Mouse (Mus musculus): ENCODE data around the gene Foxo1. TPM values are rescaled to one million over a fixed set of nuclear protein-coding genes. Genes with fewer than 3 reads are reported as not detected.

The Foxo1 gene
- 10 to 100 TPM in 3 of 4 experiments, 1 to 10 TPM in 1; 9.4 to 11.7 (median 10.8) TPM for total RNA-seq (2022)

DNA sequence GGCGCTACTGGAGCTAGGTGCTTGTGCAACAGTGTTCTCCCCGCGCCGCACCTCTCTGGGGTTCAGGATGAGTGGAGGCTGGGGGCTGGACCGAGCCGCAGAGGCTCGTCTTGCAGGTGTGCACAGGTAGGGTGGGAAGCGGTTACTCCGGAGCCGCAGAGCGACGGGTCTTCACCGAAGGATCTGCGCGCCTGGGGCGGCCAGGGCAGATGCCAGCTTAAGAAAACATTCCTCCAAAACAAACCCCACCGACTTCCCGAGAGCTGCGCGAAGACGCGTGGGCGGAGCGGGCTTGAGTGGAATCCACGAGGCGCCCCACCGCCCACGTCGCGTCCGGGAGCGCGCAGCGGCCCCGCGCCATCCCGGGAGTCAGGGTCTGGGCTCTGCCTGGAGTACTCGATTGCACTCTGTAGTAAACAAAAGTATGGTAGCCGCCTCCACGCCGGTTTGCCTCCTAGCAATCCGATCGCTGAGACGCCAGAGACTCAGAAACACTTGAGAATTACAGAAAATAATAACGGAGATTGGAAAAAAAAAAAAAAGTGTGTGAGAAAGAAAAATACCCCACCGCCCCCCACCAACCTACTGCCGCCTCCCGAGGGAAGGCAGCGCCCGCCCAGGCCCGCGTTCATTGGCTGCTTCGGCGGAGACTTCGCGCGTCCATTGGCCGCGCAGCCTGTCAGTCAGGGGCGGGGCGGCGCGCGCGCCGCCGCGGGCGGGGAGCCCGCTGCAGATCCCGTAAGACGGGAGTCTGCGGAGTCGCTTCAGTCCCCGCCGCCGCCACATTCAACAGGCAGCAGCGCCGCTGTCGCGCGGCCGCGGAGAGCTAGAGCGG lies at the start of gene Foxo1:
Gene Foxo1 (plus strand): TSS at position 685 of the 835 bp plus-strand sequence.
- DNase-seq (ENCODE audit: low spot score): peak; percentile 86

DNA sequence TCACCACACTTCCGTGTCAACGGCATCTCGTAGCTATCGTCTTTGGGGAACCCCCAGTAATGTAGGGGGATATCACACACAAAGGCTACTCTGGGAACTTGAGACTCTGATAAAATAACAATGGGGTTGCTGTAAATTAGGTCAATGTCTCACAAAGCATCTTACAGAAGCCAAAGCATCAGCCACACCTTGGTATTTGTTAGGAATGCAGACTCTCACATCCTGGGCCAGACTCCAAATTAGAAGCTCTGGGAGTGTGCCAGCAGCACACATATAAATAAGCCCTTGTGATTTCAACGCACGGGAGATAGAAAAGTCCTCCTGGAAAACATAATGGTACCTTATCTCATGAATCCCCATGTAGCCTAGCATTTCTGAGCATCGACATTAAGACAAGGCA lies 49.3 kb upstream of the Foxo1 start:
- DNase-seq (ENCODE audit: low spot score): no peak

DNA sequence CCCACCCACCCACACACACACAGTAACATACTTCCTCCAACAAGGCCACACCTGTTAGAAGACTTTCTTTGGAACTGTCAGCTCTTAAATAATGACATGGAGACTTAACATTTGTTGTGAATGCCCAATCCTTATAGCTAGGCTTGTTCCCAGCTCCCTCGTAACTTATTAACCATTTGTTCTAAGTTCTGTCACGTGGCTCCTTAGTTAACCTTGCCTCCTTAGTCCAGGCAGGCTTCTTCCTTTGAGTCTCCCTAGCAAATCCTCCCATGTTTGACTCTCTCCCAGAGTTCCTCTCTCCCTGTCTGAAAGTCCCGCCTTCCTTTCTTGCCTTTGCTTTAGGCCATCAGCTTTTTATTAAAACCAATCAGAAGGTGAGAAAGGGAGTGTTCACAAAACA lies 47.1 kb upstream of the Foxo1 start:
- no peak for DNase-seq (ENCODE audit: low spot score)

DNA sequence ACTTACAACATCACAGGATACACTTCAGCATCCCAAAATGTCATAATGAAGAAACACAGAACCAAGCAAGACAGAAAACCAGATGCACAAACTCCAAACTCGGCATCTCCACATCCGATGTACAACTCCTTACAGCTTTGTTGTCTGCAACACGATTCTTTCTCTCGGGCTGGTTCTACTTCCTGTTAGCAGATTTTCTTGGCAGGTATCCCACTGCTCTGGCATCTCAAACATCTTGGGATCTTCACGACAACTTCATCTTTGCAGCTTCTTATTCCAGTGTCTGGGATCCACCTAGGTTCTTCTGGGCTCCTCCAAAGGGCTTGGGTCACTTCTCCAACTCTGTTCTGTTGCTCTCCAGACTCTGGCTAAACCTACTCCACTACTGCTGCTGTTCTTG lies 46.2 kb upstream of the Foxo1 start:
- DNase-seq (ENCODE audit: low spot score): no peak

DNA sequence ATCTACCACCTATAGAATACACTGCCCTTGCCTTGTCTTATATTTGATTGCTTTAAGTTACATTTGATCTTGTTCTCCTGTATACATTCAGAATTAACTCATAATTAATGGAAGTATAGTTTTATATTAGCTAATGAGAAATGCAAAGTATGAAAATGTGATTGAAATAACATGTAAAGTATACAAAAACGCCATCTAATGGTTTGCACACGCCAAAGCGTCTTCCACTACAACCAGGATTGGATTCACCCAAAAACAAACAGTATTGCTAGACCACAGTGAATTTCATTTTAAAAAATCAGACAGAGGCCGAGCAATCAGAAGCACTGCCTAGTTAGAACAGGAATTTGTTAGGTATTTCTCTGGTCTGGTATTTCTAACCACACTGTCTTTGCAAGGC lies 31.6 kb upstream of the Foxo1 start:
- no peak for DNase-seq (ENCODE audit: low spot score)

DNA sequence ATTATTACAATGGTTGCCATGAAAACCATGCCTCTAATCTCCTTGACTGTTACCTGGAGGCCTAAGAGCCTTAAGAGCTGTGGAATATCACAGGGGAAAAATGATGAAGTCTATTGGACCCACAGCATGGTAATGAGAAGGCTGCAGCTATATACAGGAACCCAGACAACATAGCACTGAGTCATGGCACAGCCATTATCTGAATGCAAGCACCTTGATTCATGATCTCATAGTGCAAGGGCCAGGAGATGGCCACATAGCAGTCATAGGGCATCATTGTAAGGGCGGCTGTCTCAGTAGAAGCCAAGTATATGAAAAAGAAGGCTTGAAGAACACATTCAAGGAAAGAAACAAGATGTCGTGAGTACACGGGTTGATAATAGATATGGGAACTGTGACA lies 31.0 kb upstream of the Foxo1 start:
- no peak for DNase-seq (ENCODE audit: low spot score)

DNA sequence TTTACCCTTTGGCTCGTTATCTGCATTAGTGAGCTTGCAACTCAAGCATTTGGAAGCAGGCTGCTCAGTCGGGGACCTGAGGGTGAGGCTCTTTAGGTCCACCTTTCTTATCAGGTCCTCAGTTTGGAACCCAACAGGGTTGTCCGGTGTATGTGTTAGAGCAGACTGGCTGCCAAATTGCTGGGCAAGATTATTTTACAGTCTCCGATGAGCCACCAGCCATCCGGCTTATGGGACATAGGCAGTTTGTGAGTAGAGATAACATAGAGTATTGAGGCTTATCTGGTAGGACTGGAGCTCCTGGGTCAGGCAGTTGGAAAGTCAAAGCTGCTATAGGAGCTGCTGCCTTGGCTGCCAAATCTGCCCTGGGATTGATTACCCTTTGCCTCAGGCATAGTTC lies 27.1 kb upstream of the Foxo1 start:
- no peak for DNase-seq (ENCODE audit: low spot score)

DNA sequence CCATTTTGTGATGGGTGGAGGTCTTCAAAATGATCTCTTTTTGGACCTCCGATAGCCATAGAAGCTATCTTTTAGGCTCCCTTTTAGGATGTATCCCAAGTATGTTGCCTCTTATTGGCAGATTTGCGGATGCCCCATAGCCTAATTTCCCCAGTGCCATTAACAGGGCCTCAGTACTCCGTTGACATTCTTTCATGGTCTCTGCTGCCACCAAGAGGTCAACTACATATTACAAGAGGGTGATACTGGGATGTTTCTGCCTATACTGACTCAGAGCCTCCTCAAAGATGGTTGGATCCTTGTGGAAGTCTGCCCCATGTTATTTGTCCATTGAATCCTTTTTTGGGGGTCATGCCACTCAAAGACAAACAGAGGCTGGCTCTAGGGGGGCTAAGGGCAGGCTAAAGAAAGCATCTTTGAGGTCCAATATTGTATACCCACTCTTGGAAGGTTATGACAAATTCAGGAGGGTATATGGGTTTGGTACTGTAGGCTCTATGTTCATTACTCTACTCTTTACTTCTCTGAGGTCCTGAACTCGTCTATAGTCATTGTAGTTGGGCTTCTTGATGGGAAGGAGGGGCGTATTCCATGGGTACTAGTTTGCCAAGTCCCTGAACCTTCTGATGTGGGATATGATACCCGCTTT lies 25.6 kb upstream of the Foxo1 start:
- DNase-seq (ENCODE audit: low spot score): peak; percentile 85

DNA sequence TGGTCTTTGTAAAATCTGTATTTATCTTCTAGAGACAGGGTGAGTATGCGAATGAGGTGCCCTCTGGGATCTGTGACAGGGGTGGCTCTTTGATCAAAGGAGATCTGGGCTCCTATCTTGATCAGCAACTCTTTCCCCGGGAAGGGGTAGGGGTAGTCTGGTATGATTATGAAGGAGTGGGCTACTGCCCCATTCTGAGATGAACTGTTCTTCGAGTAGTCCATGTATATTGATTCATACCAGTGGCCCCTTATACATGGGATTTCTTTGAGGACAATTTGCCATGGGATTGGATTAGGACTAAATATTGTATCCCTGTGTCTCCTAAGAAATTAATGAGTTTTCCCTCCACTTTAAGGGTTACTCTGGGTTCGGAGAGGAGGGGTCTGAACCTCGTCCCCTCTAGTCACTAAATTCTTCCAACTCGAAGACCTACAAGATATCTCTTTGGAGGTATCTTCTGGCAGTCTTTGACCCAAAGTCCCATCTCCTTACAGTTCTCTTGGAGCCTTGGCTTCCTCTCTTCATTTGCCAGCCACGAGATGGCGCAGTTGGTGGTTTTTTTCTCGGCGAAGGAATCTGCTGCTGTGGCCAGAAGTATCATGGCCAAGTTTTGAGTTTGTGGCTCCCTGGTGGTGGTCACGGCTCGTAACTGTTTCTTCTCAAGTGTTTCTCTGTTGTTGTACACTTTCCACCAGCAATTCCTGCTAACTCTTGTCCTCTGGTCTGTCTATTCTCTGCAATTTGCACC lies 24.7 kb upstream of the Foxo1 start:
- DNase-seq (ENCODE audit: low spot score): no peak

DNA sequence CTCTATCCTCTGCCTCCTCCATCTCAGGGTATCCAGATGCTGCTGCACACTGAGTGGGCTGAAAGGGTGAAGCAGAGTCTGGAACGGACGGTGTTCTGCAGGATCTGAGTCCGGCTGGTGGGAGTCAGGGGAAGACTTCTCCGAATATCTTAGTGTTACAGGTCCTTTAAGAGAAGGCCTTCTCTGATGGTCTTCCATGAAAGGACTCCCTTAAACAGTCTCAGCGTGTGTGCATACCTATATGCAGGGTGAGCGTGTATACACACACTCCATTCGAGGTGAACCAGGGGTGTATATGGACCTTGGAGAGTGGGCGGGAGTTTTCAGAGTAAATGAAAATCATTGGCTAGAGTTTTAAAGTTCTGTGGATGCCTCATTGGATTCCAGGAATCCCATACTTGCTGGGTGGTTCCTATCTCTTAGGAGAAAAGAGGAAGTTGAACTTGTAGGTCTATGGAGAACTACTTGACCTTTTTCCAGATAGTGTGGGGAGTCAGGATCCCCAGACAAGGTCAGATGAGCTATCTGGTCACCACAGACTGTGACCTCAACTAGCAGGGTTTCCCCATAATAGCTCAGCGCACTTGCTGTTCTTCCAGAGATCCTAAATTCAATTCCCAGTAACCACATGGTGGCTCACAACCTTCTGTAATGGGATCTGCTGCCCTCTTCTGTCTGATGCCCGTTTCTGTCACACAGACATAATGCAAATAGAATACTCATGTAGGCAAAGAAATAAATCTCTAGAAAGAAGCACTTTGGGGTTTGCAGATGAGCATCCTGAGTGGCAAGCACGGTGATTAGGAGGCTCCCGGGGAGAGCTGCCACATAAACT lies 21.9 kb upstream of the Foxo1 start:
- no peak for DNase-seq (ENCODE audit: low spot score)

DNA sequence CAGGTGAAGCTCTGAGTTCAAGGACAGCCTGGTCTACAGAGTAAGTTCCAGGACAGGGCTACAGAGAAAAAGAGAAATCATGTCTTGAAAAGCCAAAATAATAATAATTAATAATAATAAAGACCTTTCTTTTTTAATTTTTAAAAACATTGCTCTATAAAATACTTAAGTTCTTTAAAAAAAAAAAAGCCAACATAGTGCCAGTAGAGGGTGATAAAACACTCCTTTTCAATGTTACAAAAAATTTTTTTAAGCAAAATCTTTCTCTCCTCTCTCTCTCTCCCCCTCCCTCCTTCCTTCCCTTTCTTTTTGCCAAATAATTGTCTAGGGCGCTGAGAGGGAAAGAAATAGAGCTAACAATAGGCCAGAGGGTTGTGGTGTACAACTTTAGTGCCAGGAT lies 17.0 kb upstream of the Foxo1 start:
- no peak for DNase-seq (ENCODE audit: low spot score)

DNA sequence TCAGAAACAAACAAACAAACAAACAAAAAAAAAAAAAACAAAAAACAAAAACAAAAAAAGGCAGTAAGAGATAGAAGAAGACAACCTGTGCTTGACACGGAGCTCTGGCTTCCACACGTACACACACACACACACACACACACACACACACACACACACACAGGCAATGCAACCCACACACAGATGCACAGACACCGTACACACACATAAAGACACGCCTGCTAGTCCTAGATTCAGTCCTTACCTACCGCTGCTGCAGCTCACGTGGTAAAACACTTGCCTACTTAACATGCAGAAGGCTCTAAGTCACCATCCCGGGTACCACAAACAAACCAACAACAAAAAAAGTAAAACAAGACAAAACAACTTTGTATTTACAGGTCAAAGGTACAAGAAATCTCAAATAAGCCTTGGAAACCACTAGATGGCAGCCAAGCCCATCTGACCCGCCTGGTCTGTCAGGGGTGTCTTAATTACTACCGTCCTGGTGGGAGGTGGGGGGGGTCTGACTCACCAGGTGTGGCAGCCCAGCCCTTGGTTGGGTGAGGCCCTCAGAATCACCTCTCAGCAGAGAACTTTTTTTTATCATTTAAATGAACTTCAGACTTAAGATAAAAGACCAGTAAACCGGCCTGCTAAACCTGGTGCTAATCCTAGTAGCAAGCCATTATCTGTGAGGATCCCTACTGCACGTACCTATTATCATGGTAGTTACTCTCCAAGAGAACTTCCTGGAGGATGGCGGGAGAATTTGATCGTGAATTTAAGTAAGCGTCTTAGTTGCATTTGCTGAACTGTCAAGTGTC lies 14.3 kb upstream of the Foxo1 start:
- DNase-seq (ENCODE audit: low spot score): no peak

DNA sequence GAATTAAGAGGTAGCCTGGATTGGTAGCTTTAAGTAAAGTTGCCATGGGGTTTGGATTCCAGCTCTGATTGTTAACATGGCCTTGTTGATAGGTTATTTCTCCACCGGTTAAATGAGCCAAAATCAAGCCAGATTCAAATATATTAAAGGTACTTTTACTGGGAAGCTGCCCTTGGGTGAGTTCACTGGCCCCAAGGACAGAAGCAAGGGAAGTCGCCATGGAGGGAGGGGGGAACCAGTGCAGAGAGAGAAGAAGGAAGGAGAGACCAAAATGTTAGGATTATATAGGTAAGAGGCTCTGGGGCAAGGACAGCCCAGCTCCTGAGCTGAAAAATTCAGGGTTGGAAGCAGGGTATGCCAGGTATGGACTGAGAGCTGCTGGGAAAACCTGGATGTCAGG lies 13.6 kb upstream of the Foxo1 start:
- no peak for DNase-seq (ENCODE audit: low spot score)

DNA sequence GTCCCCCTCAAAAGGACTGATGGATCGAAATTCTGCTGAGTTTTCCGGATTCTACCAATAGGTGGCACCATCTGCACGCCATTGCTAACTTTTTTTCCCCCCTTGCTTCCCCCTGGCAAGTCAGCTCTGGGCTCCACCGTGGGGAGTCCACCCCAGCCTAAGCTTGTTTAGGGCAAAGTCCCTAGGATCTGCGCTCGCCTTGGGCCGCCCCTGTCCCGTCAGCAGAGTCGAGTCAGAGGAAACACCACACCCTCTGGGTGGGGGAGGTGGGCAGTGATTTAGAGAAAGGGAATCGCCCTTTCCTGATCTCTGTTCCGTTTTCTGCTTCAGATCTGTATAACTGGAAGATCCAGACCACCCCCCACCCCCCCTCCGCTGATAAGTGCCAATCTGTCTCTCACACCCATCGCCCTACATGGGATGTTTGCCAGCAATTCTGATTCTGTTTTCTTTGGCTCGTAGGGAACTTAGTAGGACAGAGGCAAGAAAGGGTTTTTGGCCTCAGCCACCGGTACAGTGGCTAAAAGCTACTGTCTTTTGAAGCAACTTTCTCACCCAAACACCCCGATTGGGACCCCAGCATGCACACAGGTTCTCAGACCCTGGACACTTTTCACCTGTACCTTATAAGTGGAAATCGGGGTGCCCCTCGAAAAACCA lies 10.2 kb upstream of the Foxo1 start:
- peak; percentile 68 for DNase-seq (ENCODE audit: low spot score)

DNA sequence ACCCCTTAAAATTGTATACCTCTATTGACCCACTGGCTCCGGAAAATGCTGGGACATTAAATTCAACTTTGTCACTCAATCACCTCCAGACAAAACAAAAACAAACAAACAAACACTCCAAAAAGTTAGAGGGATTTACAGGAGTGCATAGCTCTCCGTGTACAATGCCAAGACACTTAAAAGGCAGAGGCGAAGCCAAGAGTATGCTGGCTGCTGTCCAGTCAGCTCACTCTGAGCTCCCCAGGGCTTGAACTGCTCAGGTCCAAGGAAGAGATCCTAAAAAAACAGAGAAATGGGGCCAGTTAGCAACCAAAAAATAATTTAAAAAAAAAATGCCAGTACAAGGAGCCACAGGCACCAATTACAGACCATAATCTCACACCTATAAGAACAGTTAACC lies 9.6 kb upstream of the Foxo1 start:
- peak; percentile 68 for DNase-seq (ENCODE audit: low spot score)

DNA sequence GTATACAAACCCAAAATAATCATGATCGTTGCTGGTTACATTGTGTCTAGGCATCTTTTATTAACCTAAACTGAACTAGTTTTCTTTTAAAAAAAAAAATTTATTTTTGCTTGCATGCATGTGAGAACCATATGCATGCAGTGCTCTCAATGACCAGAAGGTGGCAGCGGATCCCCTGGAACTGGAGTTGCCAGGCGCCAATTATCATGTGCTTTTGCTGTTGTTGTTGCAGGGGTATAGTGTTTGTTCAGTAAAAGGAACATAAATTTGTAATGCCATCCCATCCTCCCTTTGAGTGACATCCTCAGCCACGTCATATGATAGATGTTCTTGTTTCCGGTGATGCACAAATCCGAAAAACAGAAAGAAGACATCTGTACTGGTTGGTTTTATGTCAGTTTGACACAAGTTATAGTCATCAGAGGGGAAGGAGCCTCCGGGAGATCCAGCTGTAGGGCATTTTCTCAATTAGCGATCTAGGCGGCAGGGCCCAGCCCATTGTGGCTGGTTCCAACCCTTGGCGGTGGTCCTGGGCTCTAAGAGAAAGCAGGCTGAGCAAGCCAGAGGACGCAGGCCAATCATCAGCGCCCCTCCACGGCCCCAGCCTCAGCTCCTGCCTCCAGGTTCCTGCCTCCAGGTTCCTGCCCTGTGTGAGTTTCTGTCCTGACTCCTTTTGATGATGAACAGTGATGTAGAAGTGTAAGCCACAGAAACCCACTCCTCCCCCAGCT lies 5.5 kb upstream of the Foxo1 start:
- peak; percentile 83 for DNase-seq (ENCODE audit: low spot score)

DNA sequence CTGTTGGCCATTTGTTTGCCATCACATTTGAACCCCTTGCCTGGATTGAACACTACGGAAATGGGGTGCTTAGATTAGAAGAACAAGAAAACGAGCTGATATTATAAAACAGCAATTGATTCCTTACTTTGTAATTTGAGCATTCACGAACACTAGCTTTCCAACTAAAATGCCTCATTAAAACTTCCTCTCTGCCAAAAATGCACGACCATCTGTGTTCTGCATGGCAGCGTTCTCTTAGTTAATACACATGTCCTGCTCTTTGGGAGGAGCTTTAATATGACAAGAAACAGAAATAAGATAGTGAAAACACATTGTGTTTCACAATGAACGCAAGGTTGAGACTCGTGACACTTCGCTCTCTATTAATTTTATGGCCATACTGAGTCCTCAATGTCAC lies 3.8 kb upstream of the Foxo1 start:
- DNase-seq (ENCODE audit: low spot score): no peak

DNA sequence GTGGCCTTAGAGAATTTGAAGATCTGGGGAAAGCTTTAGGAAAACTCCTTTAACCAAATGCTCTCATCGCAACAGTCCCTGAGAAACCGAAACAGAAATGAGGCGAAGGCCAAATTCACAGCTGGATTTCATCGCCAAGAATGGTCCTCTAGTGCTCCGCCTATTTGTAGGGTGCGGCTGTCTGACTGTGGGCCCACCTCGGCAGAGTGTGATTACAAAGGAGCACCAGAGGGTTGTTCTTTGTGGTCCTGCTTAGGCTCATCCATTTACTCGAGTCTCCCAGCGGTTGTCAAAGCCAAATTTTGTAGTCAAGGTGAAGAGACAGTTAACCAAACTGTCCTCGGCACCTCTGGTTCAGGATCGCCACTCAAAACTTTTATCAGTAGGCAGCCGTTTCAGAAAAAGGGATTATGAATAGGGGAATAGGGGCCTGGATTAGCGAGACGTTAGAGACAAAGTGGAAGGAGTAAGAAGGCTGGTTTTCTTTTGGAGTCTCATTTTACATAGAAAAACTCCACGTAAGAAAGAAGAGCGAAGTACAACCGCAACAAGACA lies 1.5 kb upstream of the Foxo1 start:
- DNase-seq (ENCODE audit: low spot score): peak; percentile 70

DNA sequence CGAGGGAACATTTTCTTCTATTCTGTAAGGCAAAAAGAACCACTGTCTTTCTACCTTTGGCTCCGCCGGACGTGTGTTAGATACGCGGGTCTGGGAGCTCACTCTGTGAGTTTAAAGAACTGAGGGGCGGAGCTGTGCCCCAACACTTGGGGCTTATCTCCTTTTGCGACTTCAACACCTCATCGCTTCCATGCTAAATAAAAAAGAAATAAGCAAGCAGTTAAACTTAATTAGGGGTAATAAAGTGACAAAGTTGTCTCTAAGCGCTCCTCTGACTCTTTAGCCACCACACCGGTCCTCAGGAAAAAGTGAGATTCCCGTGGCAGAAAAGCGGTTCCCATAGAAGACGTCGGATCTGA lies 864 bp upstream of the Foxo1 start:
- peak; percentile 30 for DNase-seq (ENCODE audit: low spot score)

DNA sequence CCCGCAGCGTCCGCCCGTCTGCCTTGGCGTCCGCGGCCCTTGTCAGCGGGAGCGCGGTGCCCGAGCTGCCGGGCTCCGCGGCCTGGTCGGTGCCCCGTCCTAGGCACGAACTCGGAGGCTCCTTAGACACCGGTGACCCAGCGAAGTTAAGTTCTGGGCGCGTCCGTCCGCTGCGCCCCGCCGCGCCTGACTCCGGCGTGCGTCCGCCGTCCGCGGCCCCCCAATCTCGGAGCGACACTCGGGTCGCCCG lies 276 bp downstream of the Foxo1 start:
- DNase-seq (ENCODE audit: low spot score): no peak
